Mouse (Mus musculus): ENCODE measurements around the gene Exoc6b.
"Not testable (repeated sequence)": the region's sequence is repeated elsewhere in the genome, so short reads cannot be mapped to it uniquely, and the experiment has no call there.

Exoc6b gene

GRCm38 (mm10) chr6:85069023-85069985 lies at the start of gene Exoc6b:
TSS of gene Exoc6b (minus strand) at chr6:85069513.
- DNase-seq (ENCODE audit: low spot score in 2 of 2): peak; percentile 53 to 71

GRCm38 (mm10) chr6:85117545-85118511 lies 48.5 kb upstream of the Exoc6b start:
- DNase-seq (ENCODE audit: low spot score in 2 of 2): not testable (repeated sequence)

GRCm38 (mm10) chr6:85105033-85105615 lies 35.8 kb upstream of the Exoc6b start:
- DNase-seq (ENCODE audit: low spot score in 2 of 2): no peak

- DNase-seq (ENCODE audit: low spot score in 2 of 2): no peak
Observed at GRCm38 (mm10) chr6:85103321-85103720, 34.0 kb upstream of the Exoc6b start.

- no peak for DNase-seq (ENCODE audit: low spot score in 2 of 2)
Observed at GRCm38 (mm10) chr6:85096441-85096840, 27.1 kb upstream of the Exoc6b start.

GRCm38 (mm10) chr6:85087425-85087824 lies 18.1 kb upstream of the Exoc6b start:
- DNase-seq (ENCODE audit: low spot score in 2 of 2): no peak

GRCm38 (mm10) chr6:85086645-85087044 lies 17.3 kb upstream of the Exoc6b start:
- DNase-seq (ENCODE audit: low spot score in 2 of 2): no peak

GRCm38 (mm10) chr6:85076179-85076720 lies 6.9 kb upstream of the Exoc6b start:
- DNase-seq (ENCODE audit: low spot score in 2 of 2): not testable (repeated sequence)

- no peak for DNase-seq (ENCODE audit: low spot score in 2 of 2)
Observed at GRCm38 (mm10) chr6:85074996-85075395, 5.7 kb upstream of the Exoc6b start.

GRCm38 (mm10) chr6:85068322-85069022 lies 841 bp downstream of the Exoc6b start:
- DNase-seq (ENCODE audit: low spot score in 2 of 2): no peak

GRCm38 (mm10) chr6:85057641-85058040 lies 11.7 kb downstream of the Exoc6b start:
- no peak for DNase-seq (ENCODE audit: low spot score in 2 of 2)

- DNase-seq (ENCODE audit: low spot score in 2 of 2): no peak
Observed at GRCm38 (mm10) chr6:85051109-85051508, 18.2 kb downstream of the Exoc6b start.

- no peak for DNase-seq (ENCODE audit: low spot score in 2 of 2)
Observed at GRCm38 (mm10) chr6:85046531-85046930, 22.8 kb downstream of the Exoc6b start.

GRCm38 (mm10) chr6:85044621-85045152 lies 24.6 kb downstream of the Exoc6b start:
- DNase-seq (ENCODE audit: low spot score in 2 of 2): no peak

- peak in 1 of 2 experiments; percentile 25 for DNase-seq (ENCODE audit: low spot score in 2 of 2)
Observed at GRCm38 (mm10) chr6:85037677-85038076, 31.6 kb downstream of the Exoc6b start.

GRCm38 (mm10) chr6:85029671-85030070 lies 39.6 kb downstream of the Exoc6b start:
- no peak for DNase-seq (ENCODE audit: low spot score in 2 of 2)

- DNase-seq (ENCODE audit: low spot score in 2 of 2): no peak
Observed at GRCm38 (mm10) chr6:85024403-85024802, 44.9 kb downstream of the Exoc6b start.

GRCm38 (mm10) chr6:85017011-85017410 lies 52.3 kb downstream of the Exoc6b start:
- DNase-seq (ENCODE audit: low spot score in 2 of 2): no peak

GRCm38 (mm10) chr6:85013906-85014305 lies 55.4 kb downstream of the Exoc6b start:
- no peak for DNase-seq (ENCODE audit: low spot score in 2 of 2)

- no peak for DNase-seq (ENCODE audit: low spot score in 2 of 2)
Observed at GRCm38 (mm10) chr6:85010397-85010796, 58.9 kb downstream of the Exoc6b start.

- no peak for DNase-seq (ENCODE audit: low spot score in 2 of 2)
Observed at GRCm38 (mm10) chr6:84995418-84995817, 73.9 kb downstream of the Exoc6b start.

Data from spleen, postnatal 14 days (tissue).